Mouse (Mus musculus) left cerebral cortex, adult 2 months (tissue): ENCODE data around the gene Itgb2. TPM values are rescaled to one million over a fixed set of nuclear protein-coding genes. Genes with fewer than 3 reads are reported as not detected.

Source experiments
- DNase-seq, 2 experiments: peaks; one replicate each; pipeline ENCODE4 v3.0.0; 2021 to 2022; ENCODE audit warnings: low spot score in 2 of 2, mixed read lengths in 1 of 2; ENCODE audit errors: extremely low spot score in 1 of 2
- H3K27ac ChIP-seq: fragments of 200-600 bp; 2 replicates; pipeline ENCODE4 v1.8.1; 2022
- H3K4me3 ChIP-seq: fragments of 200-600 bp; 2 replicates; pipeline ENCODE4 v1.8.1; 2022
- CTCF ChIP-seq: fragments of 200-600 bp; IDR thresholded peaks from 2 replicates; pipeline ENCODE4 v1.8.1; 2022; ENCODE audit warnings: antibody characterized with exemption, mild to moderate bottlenecking, moderate library complexity
- intact Hi-C: fragments of 180-260 bp; cut with DNase I; formaldehyde crosslinking; loops from one replicate; pipeline ENCODE4 v1.15.1; 2025
- total RNA-seq, 2 experiments: library from RNA; stranded (reverse); gene quantifications; 2 replicates each; pipeline ENCODE4 v1.2.3; 2021

Gene Itgb2
- total RNA-seq, 2 experiments from 2014 or later: 3.0 to 3.5 TPM

DNA sequence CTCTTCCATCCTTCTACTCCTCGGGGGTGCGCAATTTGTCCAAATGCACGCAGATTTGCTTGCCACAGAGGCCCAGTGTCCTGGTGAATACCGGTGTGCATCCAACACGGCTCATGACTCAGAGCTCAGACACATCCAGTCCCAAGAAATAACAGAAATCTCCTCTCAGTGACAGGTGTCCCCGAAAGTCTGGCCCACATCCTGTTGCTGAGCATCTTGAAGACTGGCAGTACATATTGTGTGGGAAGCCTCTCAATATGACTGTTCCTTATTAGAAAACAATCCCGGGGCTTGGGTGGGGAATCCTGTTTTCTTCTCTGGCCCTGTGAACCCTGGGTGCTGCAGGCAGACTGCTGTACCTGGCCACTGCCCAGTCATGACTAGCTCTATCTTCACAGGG, 26.6 kb downstream of the Itgb2 start:
- no peak for TF ChIP-seq CTCF
- H3K4me3 ChIP-seq: no peak overlapping the region
- DNase-seq: no peak
- no peak overlapping the region for H3K27ac ChIP-seq
- intact Hi-C loops: loop anchor here (5.0 kb wide), 1 partner anchor 34 kb away; no protein-coding TSS in a partner anchor

DNA sequence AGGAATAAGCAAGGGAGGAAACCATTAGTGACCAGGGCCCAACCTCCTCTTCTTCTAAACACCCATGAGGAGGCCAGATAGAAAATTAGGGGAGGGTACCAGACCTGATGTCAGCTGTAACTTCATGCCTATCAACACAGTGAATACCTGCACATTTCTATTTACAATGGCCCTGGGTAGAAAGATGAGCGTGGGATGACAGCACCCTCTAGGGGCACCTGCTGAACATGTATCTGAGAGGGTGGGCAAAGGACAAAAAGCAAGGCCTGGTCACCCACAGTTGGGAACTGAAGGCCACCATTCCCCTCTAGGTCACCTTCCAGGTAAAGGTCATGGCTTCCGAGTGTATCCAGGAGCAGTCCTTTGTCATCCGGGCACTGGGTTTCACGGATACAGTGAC, 27.6 kb downstream of the Itgb2 start:
- no peak for DNase-seq

DNA sequence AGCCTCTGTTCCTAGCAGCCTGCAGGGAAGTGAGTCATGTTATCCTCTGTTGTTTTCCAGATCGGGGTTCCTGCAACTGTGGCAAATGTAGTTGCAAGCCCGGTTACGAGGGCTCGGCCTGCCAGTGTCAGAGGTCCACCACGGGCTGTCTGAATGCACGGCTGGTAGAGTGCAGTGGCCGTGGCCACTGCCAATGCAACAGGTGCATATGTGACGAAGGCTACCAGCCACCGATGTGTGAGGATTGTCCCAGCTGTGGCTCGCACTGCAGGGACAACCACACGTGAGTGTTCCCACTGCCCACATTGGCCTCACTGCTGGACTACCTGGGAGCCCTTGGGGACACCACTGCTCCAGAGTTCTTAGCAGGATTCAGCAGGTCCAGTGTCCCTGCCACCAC, 30.0 kb downstream of the Itgb2 start:
- no peak for TF ChIP-seq CTCF
- no peak for DNase-seq
- intact Hi-C loops: no loop called here
- Histone ChIP-seq H3K4me3 (no peak overlapping the region), H3K27ac (no peak overlapping the region)

More for the DNA sequence above, 27.6 kb downstream of the Itgb2 start:
- Histone ChIP-seq H3K4me3 (no peak overlapping the region), H3K27ac (no peak overlapping the region)
- intact Hi-C loops: loop anchor here (5.0 kb wide), 1 partner anchor 35 kb away; no protein-coding TSS in a partner anchor
- TF ChIP-seq CTCF: peak; percentile 44

DNA sequence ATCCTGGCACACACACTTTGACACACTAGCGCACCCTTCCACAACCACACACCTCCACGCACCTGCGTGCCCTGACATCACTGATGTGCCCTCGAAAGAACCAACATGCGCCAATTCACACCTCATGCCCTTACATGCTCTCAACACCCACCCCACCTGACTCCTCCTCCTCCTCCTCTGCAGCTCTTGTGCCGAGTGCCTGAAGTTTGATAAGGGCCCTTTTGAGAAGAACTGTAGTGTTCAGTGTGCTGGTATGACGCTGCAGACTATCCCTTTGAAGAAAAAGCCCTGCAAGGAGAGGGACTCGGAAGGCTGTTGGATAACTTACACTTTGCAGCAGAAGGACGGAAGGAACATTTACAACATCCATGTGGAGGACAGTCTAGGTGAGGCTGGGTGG, 30.8 kb downstream of the Itgb2 start:
- H3K4me3 ChIP-seq: no peak overlapping the region
- no peak overlapping the region for H3K27ac ChIP-seq
- intact Hi-C loops: no loop called here

DNA sequence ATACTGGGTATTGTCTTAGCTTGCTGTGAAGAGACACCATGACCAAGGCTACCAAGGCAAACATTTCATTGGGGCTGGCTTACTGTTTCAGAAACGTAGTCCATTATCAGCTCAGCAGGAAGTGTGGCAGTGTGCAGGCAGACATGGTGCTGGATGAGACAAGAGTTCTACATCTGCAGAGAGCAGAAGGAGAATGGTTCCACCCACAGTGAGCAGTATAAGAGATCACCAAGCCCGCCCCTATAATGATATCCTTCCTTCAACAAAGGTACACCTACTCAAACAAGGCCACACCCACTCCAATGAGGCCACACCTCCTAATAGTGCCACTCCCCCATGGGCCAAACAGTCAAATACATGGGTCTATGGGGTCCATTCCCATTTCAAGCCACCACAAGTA, 31.5 kb downstream of the Itgb2 start:
- no peak for TF ChIP-seq CTCF
- Histone ChIP-seq H3K27ac (no peak overlapping the region), H3K4me3 (no peak overlapping the region)
- DNase-seq: no peak
- intact Hi-C loops: no loop called here

More for the DNA sequence above, 30.8 kb downstream of the Itgb2 start:
- TF ChIP-seq CTCF: no peak
- DNase-seq: no peak

DNA sequence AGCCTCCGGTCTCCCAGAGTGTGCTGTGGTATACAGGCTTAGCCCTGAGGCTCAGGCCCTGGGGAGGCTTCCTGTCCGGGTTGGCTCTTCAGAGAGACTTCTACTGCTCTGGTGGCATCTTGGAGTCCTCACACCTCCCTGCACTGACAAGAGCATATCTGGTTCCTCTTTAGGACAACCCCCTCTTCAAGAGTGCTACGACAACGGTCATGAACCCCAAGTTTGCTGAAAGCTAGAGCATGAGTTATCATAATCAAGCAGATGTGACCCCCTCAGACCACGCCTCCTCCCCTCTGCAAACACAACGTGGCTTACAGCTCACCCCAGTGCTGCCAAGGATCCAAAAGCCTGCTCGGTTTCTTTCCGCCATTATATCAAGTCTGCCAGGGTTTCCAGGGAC, 35.0 kb downstream of the Itgb2 start:
- H3K27ac ChIP-seq: no peak overlapping the region
- no peak for TF ChIP-seq CTCF
- intact Hi-C loops: no loop called here
- no peak for DNase-seq
- no peak overlapping the region for H3K4me3 ChIP-seq

DNA sequence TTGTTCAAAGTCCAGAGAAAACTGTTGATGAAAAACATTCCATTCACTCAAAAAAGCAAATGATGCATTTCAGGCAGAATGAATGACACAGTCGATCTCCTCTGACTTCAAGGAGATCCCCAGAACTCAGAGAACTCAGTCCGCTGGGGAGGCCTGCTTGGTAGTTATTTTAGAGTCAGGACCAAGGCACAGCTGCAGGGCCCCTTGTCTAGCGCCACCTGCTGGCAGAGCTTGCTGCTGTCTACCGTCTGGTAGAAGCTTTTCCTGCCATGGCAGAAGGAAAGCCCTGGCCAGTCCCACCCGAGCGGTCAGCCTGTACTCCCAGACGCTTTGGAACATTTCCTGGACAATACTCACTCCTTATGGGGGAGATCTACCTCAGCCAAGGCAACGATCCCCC, 36.6 kb downstream of the Itgb2 start:
- TF ChIP-seq CTCF: peak; percentile 96
- Histone ChIP-seq H3K4me3 (no peak overlapping the region), H3K27ac (no peak overlapping the region)
- intact Hi-C loops: loop anchor here (1.0 kb wide), 1 partner anchor 49 kb away; no protein-coding TSS in a partner anchor
- peak; percentile 75 to 81 for DNase-seq

DNA sequence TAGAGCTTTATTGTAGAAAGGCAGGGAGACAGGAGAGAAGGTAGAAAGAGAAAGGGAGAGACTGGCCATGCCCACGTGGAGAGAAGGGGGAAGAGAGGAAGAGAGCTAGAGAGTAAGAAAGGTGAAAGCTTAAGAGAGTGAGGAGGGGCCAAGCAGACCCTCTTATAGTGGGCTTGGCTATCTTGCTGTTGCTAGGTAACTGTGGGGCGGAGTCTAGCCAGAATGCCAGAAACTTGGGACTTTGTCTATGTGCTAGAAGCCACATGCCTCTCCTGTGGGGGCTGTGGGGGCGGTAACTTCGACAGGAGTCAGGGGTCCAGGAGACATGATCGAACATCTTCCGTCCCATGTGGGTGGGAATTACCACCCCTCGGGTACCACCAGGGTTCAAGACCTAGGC, 39.4 kb downstream of the Itgb2 start:
- TF ChIP-seq CTCF: no peak
- DNase-seq: no peak
- Histone ChIP-seq H3K4me3 (no peak overlapping the region), H3K27ac (no peak overlapping the region)
- intact Hi-C loops: no loop called here

DNA sequence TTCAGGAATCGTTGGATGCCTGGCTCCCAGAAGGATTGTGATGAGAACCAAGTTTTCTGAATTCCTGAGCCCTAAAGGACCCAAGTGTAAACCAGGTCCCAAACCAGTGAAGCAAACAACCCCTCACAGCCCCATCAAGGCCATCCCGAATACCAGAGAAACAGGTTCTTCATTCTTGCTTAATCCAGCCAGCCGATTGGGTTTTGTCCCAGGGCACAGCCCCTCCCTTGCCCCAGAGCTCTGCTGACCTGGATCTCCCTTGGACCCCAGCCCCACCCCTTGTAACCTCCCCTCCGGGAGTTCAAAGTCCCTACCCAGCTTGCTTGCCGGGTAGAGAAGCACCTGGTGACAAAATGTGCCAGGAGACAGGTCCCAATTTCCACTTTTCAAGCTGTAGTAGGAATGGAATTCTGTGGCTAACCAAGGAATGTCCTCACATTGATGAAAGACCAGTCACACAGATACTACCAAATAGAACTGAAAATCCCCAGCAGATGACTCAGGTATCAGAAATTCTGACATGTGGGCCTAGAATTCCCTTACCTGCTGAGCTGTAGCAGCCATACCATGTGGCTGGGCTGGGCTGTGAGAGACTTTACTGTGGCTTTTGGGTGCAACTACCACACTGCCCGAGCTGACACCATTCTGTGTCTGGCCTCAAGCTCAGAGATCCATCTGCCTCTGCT, 40.1 kb downstream of the Itgb2 start:
- no peak overlapping the region for H3K4me3 ChIP-seq
- intact Hi-C loops: no loop called here
- no peak for DNase-seq
- TF ChIP-seq CTCF: no peak
- H3K27ac ChIP-seq: no peak overlapping the region

DNA sequence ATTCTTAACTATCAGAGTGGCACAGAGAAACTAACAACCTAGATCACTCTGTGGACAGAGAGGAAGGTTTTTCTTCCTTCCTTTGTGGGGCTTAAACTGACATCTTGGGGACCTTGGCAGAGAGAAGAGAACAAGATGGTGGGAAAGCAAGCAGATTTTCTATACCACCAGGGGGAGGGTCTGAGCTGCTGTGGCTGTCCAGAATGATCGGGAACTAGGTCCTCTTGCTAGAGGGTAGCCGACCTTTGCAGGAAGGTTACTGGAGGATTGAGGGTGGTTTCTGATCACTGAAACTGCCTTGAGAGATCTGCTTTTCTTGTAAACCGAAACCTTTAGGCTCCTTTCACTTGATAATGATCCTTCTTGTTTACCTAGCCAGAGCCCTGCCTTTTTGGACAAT, 42.2 kb downstream of the Itgb2 start:
- intact Hi-C loops: no loop called here
- DNase-seq: no peak
- peak; percentile 10; the same call in 1 of the 2 replicates for TF ChIP-seq CTCF
- Histone ChIP-seq H3K4me3 (no peak overlapping the region), H3K27ac (no peak overlapping the region)

DNA sequence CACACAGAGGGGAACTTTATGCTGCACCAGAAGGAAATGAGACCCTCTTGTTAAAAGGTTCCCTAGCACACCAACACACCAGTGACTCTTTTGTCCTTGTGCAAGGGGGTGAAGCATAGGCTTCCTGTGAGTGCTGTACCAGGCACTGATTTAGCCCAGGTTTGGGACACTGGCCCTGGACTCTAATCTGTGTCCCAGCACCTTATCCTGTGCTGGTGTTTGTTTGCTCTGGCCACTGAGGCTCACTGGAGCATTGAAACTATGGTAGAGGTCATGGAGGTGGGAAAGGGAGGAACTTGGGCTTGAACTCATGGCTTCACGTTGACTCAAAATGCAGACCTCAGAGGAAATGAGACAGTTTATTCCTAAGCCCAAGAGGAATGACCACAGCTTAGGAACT, 43.1 kb downstream of the Itgb2 start:
- intact Hi-C loops: no loop called here
- TF ChIP-seq CTCF: no peak
- no peak for DNase-seq
- Histone ChIP-seq H3K27ac (no peak overlapping the region), H3K4me3 (no peak overlapping the region)

DNA sequence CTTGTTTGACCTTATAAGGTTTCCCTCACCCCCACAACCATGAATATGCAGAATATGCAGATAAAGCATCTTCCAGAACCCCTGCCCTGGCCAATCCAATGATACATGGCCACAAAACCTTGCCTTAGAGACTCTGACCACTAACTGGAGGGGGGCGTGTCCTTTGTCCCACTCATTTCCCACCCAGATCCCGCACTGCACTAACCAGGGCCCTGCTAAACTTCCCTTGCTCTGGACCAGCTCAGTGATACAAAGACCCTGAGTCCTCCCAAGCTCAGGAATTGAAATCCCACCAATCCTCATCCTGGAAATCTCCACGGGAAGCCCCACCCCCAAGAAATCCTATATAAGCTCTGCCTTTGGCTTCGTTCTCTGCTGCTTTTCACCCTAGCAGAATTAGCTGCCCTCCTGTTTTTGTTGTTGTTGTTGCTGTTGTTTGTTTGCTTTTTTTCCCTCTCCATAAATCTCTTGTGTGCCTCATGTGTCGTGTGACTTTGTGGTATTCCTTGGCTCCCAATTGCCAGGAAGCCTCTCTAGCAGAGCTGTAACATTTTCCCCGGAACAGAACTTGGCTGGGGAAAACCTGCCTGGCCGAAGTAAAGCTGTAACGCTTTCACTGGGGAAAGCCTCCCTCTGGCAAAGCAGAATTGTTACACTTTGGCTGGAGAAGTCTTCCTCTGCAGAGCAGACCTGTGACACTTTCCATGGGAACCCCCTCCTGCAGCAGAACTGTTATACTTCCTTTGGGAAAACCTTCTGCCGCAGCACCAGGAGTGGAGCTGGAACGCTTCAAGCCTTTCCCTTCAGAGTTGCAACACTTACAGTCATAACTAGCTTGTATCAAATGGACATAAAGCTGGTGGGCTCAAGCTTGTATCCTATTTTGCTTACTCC, 50.2 kb downstream of the Itgb2 start:
- no peak overlapping the region for H3K4me3 ChIP-seq
- DNase-seq: no peak
- TF ChIP-seq CTCF: no peak
- no peak overlapping the region for H3K27ac ChIP-seq
- intact Hi-C loops: loop anchor here (5.0 kb wide), 2 partner anchors 42 to 63 kb away; partner anchors contain the start of genes Fam207a and Ube2g2
